Mouse (Mus musculus) lung, embryonic 16.5 days (tissue): ENCODE measurements around the gene Apln. TPM values are rescaled to one million over a fixed set of nuclear protein-coding genes. Genes with fewer than 3 reads are reported as not detected.

Experiments
- ATAC-seq: fragments of 200-750 bp; cut with Nextera tagmentation; 2 replicates; pipeline ENCODE4 v1.8.0; 2017; ENCODE audit warnings: low read depth, mild to moderate bottlenecking, moderate library complexity
- H3K27ac ChIP-seq: fragments of 300-500 bp; sonication (generic); 2 replicates; pipeline ENCODE4 v1.5.1; 2014; ENCODE audit warnings: mild to moderate bottlenecking, control low read depth, low read length
- H3K27me3 ChIP-seq: fragments of 300-500 bp; sonication (generic); 2 replicates; pipeline ENCODE4 v1.6.1; 2014; ENCODE audit warnings: low read depth, low read length, mixed read lengths; ENCODE audit not compliant: control insufficient read depth, insufficient read depth
- H3K36me3 ChIP-seq: fragments of 300-500 bp; sonication (generic); 2 replicates; pipeline ENCODE4 v1.6.1; 2014; ENCODE audit warnings: low read length; ENCODE audit not compliant: control insufficient read depth, insufficient read depth
- H3K4me1 ChIP-seq: fragments of 300-500 bp; sonication (generic); replicated peaks from 2 replicates; pipeline ENCODE4 v1.6.1; 2014; ENCODE audit warnings: low read length, mixed read lengths; ENCODE audit not compliant: control insufficient read depth, insufficient read depth
- H3K4me2 ChIP-seq: fragments of 300-500 bp; sonication (generic); 2 replicates; pipeline ENCODE4 v1.6.1; 2014; ENCODE audit warnings: low read depth, low read length, control low read depth
- H3K4me3 ChIP-seq: fragments of 300-500 bp; sonication (generic); 2 replicates; pipeline ENCODE4 v1.5.1; 2014; ENCODE audit warnings: mild to moderate bottlenecking, low read length, control low read depth
- H3K9ac ChIP-seq: fragments of 300-500 bp; sonication (generic); 2 replicates; pipeline ENCODE4 v1.6.1; 2014; ENCODE audit warnings: low read length, control low read depth
- H3K9me3 ChIP-seq: fragments of 300-500 bp; sonication (generic); 2 replicates; pipeline ENCODE4 v1.6.1; 2016; ENCODE audit warnings: low read length; ENCODE audit not compliant: control insufficient read depth
- WGBS: fragments of 180-500 bp; shearing (Covaris S2); extraction: QIAGEN DNeasy Blood & Tissue Kit; methylation state at CpG from one replicate; pipeline ENCODE4 v1.1.7; 2014; 5-methylcytosine and 5-hydroxymethylcytosine counted together
- polyA plus RNA-seq: library from polyadenylated mRNA; unstranded; fragments of >200 nt; fragmentation: Nextera tagmentation; extraction: Ambion mirVana; gene quantifications from 2 replicates; pipeline ENCODE4 v1.2.1, GENCODE M21; 2015

Apln gene
- polyA plus RNA-seq, 1 experiment from 2014 or later: 12.4 TPM

DNA sequence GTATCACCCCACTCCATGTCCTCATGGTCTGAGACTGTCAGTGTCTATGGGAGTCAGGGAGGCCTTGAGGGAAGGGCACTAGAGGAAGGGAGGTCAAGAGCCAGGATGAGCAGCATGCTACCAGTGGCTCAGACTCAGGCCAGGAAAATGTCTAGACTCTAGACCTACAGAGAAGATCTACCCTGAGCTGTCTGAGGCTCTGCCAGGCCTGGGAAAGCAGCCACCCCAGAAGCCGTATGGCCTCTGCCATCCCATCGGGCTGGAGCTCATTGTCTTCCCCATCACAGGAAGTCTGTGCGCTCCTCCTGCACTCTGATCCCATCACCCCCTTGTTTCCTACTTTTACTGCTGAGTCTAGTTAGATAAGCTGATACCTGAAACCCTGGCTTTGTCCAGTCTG is 4.1 kb downstream of the Apln start:
- no peak overlapping the region for H3K27ac ChIP-seq
- 75% methylated on average over 3 of the region's 3 CpGs for WGBS

DNA sequence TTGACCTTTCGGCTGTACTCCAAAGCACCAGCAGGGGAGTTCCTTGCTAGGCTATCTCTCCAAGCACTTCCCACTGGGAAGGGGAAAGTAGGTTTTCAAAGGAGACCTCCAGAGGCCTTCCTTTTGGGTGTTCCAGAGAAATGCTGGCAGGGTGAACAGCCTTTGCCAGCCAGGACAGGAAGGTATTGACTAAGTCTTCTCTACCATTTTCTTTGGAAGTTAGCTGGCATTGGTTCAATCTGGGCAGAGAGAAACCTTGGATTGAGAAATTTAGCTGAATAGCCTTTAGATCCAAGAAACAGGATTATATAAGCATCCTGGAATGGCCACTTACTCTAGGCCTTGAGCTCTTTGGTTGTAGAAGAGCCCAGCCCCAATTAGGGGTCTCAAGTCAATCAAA is 11.8 kb downstream of the Apln start:
- Histone ChIP-seq H3K4me1 (no peaks in the 10 kb centered on the region), H3K36me3 (no peaks in the 10 kb centered on the region), H3K27ac (no peak overlapping the region), H3K4me3 (no peak overlapping the region), H3K9me3 (no peaks in the 10 kb centered on the region), H3K4me2 (no peak overlapping the region), H3K9ac (no peak overlapping the region), H3K27me3 (no peaks in the 10 kb centered on the region; the same call in 1 of the 2 replicates)
- WGBS: 88% methylated on average over 1 of the region's 1 CpGs
- no peak for ATAC-seq

More for the DNA sequence above, 4.1 kb downstream of the Apln start:
- Histone ChIP-seq H3K4me2 (no peak overlapping the region), H3K9ac (no peak overlapping the region), H3K4me3 (no peak overlapping the region), H3K36me3 (no peaks in the 10 kb centered on the region), H3K4me1 (no peaks in the 10 kb centered on the region), H3K27me3 (peaks cover 3% of the 10 kb centered on the region; the same call in 1 of the 2 replicates), H3K9me3 (no peaks in the 10 kb centered on the region)
- no peak for ATAC-seq

DNA sequence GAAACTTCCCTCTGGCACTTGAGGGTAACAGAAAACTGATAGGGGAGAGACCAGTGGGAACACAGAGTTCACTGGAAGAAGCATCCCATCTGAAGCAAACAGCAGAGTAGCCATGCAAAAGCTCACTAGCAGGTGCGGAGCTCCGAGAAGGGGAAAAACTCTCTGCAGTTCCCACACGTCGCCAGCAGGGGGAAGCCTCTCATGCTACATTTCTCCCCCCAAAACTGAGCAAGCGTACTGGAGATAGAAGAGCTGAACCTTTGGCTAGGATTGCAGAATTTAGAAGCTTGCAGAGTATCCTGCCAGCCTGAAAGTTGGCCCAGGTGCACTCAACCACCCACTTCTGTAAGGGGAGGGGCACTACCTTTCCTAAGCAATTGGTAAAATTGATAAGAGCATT is 14.7 kb downstream of the Apln start:
- H3K9me3 ChIP-seq: no peaks in the 10 kb centered on the region
- no peak overlapping the region for H3K9ac ChIP-seq
- no peak for ATAC-seq
- no peak overlapping the region for H3K4me2 ChIP-seq
- no peaks in the 10 kb centered on the region; the same call in 1 of the 2 replicates for H3K27me3 ChIP-seq
- H3K4me1 ChIP-seq: no peaks in the 10 kb centered on the region
- H3K36me3 ChIP-seq: no peaks in the 10 kb centered on the region
- no peak overlapping the region for H3K27ac ChIP-seq
- no peak overlapping the region for H3K4me3 ChIP-seq
- 13% methylated on average over 5 of the region's 5 CpGs for WGBS

DNA sequence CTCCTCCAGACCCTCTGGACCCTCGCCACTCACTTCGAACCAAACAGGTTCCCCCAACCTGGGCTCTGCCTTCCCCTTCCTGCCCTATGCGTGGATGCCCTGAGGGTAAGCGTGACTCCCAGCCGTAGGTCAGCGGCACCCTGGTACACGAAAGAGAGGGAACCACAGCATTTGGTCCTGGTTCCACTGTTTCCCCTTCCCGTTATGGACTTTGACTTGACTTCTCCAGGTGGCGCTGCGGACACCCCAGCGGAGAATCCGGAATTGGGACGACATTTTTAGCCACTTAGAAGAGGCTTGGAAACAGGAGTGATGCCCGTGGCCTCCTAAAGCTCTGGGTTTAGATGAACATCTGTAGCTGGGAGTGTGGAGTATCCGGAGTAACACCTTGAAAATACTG is 15.3 kb downstream of the Apln start:
- 39% methylated on average over 15 of the region's 15 CpGs for WGBS
- H3K4me3 ChIP-seq: no peak overlapping the region
- no peaks in the 10 kb centered on the region; the same call in 1 of the 2 replicates for H3K27me3 ChIP-seq
- no peak overlapping the region for H3K9ac ChIP-seq
- no peak overlapping the region for H3K4me2 ChIP-seq
- no peaks in the 10 kb centered on the region for H3K4me1 ChIP-seq
- H3K9me3 ChIP-seq: no peaks in the 10 kb centered on the region
- no peak overlapping the region for H3K27ac ChIP-seq
- ATAC-seq: no peak
- no peaks in the 10 kb centered on the region for H3K36me3 ChIP-seq

DNA sequence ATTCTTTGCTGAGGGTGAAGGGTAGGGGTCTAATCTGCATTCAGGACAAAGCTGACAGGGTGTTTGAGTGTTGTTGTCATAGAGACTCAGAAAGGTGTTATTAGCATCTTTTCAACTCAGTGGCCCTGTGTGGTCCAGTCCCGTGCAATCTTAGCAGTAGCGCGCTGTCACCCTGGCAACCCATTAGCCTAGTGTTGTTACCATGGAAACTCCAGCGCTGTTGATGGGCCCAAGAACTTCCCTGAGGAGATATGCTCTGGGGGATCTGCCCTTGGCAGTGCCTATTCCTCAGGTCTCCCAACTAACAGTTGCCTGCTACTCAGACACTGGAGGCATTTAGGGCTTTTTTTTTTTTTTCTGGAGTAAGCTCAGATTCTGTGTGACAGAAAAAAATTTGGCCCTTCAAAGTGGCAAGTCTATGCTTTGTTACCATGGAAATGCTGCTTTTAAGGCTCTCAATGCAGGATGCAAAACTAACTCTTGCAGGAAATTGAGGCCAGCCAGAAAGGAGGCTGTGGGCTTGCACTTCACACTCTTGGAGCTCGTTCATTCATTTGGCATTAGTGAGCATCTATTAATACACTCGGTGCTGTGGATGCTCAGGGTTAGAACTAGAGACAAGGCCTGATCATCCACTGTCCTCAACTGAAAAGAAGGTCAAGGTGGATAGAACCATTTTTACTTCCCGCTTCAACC is 17.6 kb downstream of the Apln start:
- no peak overlapping the region for H3K9ac ChIP-seq
- 53% methylated on average over 7 of the region's 7 CpGs for WGBS
- no peaks in the 10 kb centered on the region for H3K9me3 ChIP-seq
- no peak overlapping the region for H3K27ac ChIP-seq
- H3K4me1 ChIP-seq: no peaks in the 10 kb centered on the region
- H3K4me2 ChIP-seq: no peak overlapping the region
- ATAC-seq: no peak
- H3K4me3 ChIP-seq: no peak overlapping the region
- H3K27me3 ChIP-seq: no peaks in the 10 kb centered on the region; the same call in 1 of the 2 replicates
- H3K36me3 ChIP-seq: no peaks in the 10 kb centered on the region

DNA sequence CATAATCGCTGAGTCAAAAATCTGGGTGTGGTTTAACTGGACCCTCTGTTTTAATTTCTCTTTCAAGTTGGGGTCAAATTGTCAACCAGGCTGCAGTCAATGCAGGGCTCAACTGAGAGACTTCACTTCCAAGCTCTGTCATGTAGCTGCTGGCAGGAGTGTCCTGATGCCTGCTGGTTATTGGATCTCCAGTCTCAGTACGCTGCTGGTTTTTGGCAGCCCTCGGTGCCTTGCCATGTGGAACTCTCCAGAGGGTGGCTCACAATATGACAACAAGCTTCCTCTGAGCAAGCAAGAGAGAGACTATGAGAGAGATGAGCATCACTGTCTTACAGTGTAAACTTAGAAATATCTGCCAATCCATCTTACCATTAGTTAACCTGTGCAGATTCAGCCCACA is 23.0 kb downstream of the Apln start:
- no peaks in the 10 kb centered on the region for H3K36me3 ChIP-seq
- H3K9ac ChIP-seq: no peak overlapping the region
- no peak overlapping the region for H3K4me2 ChIP-seq
- no peaks in the 10 kb centered on the region for H3K27me3 ChIP-seq
- H3K4me1 ChIP-seq: no peaks in the 10 kb centered on the region
- WGBS: 81% methylated on average over 3 of the region's 3 CpGs
- no peaks in the 10 kb centered on the region for H3K9me3 ChIP-seq
- no peak overlapping the region for H3K27ac ChIP-seq
- ATAC-seq: no peak
- H3K4me3 ChIP-seq: no peak overlapping the region

DNA sequence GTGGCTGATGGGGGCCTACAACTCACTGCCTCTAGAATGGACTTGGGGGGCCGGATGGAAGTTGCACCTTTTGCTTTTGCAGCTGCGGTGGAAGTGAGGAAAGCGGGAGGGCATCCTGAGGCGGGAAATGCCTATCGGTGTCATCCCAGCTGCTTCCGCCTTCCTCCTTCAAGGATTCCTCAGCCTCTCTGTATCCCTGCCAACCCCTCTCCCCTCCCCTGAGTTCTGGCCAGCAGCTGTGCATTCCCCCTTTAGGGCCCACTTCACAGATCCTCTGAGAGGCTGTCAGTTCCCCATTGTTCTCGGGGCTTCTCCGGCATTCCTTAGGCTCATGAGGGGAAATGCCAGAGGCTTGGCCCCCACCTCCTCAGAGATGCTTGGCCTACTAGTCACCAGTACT is 28.6 kb downstream of the Apln start:
- Histone ChIP-seq H3K9me3 (no peaks in the 10 kb centered on the region), H3K27ac (no peak overlapping the region), H3K27me3 (no peaks in the 10 kb centered on the region), H3K9ac (no peak overlapping the region), H3K4me3 (no peak overlapping the region), H3K4me1 (no peaks in the 10 kb centered on the region), H3K4me2 (no peak overlapping the region), H3K36me3 (no peaks in the 10 kb centered on the region)
- WGBS: 57% methylated on average over 8 of the region's 8 CpGs
- ATAC-seq: peak; percentile 65; the same call in 1 of the 2 replicates

DNA sequence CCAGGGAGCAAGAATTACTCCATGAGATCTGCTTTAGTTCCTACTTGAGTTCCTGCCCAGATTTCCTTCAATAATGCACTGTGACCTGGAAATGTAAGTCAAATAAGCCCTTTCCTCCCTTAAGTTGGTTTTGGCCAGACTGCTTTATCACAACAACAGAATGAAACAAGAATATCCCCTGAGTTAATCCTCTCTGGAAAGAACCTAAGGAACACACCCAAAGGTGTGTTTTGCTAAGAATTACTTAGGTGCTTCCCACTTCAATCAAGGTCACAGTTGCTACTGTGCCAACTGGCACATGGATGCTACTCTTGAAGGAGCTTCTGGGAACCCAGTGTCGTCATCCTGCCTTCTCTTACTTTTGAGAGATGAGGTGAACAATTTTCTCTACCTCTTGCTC is 29.9 kb downstream of the Apln start:
- WGBS: 82% methylated on average over 1 of the region's 1 CpGs
- ATAC-seq: no peak
- Histone ChIP-seq H3K4me2 (no peak overlapping the region), H3K27me3 (no peaks in the 10 kb centered on the region), H3K9ac (no peak overlapping the region), H3K27ac (no peak overlapping the region), H3K4me1 (no peaks in the 10 kb centered on the region), H3K9me3 (no peaks in the 10 kb centered on the region), H3K36me3 (no peaks in the 10 kb centered on the region), H3K4me3 (no peak overlapping the region)

DNA sequence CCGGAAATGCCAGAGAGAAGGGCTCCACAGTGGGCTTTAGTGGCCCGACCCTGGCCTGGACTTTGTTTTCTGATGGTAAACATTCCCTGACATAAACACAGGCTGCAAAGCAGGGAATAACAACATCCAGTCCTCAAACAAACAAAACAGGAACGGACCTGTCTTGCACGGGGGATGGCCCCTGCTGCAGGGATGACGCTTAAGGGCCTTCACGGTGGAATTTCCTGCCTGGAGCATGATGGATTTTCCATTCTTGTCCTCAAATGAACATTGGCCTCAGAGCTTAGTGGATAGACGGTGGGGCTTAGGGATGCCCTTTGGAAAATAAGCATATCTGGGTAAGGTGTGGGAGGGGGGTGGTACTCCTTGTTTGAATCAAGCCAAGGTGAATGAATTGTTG is 33.5 kb downstream of the Apln start:
- no peak for ATAC-seq
- Histone ChIP-seq H3K36me3 (no peaks in the 10 kb centered on the region), H3K27ac (no peak overlapping the region), H3K4me3 (no peak overlapping the region), H3K9ac (no peak overlapping the region), H3K4me2 (no peak overlapping the region), H3K4me1 (no peaks in the 10 kb centered on the region), H3K9me3 (no peaks in the 10 kb centered on the region), H3K27me3 (no peaks in the 10 kb centered on the region)
- 48% methylated on average over 7 of the region's 7 CpGs for WGBS

DNA sequence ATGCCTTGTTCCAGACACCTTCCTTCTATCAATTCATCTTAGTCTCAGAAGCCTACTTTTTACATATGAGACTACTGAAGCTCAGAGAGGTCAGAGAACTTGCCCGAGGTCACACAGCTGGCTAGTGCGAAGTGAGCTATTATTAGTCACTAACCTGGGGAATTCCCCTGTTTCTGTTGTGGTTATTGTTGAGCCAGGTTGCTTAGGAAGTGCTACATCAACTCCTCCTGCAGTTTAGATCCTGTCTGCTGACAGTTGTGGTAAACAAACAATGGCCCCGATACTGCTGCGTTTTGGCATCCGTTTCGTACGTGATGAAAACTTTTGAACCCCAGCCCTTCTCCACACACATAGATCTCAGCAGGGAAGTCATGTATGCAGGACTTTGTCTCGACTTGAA is 36.2 kb downstream of the Apln start:
- Histone ChIP-seq H3K36me3 (no peaks in the 10 kb centered on the region), H3K4me1 (no peaks in the 10 kb centered on the region), H3K9ac (no peak overlapping the region), H3K4me2 (no peak overlapping the region), H3K27ac (no peak overlapping the region), H3K4me3 (no peak overlapping the region), H3K27me3 (no peaks in the 10 kb centered on the region), H3K9me3 (no peaks in the 10 kb centered on the region)
- ATAC-seq: no peak
- WGBS: 64% methylated on average over 8 of the region's 8 CpGs
